Mouse (Mus musculus) layer of hippocampus, adult 9-11 months (tissue): ENCODE data around the gene Rcbtb2.
A peak's percentile ranks its signal among the peaks of the same experiment; 100 is the strongest.

Experiments used
- DNase-seq: peaks from one replicate; pipeline ENCODE4 v3.0.0; 2022

Rcbtb2 gene

GRCm38 (mm10) chr14:73217062-73217461 lies 94.2 kb downstream of the Rcbtb2 start:
- DNase-seq, result no peak

DNA sequence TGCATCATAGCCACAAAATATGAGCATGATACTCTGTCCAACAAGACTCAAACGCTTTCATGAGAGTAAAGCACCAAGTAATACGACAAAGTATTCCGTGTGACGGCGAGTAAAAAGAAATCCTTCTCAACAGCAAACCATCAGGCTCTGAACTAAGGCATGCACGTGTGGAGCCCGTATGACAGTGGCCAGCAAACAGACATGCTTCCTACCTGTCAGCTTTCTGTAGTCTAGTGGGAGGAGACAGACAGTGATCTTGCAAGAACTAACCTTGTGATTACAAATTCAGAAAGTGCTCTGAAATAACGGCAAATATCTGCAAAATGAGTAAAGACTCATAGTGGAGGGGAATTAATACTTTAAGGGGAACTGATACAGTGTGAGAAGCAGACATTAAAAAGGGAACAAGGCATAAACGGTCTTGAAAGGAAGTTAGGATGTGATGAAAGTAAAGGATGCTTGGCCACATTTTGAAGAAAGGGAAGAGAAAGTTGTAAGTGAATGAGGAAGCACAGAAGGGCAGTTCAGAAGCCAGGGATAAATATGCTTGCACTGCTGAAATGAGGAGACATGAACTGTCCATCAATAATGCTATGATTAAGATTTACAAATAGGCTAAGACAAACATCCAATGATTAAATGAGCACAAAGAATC lies 99.6 kb downstream of the Rcbtb2 start:
- DNase-seq, result no peak

DNA sequence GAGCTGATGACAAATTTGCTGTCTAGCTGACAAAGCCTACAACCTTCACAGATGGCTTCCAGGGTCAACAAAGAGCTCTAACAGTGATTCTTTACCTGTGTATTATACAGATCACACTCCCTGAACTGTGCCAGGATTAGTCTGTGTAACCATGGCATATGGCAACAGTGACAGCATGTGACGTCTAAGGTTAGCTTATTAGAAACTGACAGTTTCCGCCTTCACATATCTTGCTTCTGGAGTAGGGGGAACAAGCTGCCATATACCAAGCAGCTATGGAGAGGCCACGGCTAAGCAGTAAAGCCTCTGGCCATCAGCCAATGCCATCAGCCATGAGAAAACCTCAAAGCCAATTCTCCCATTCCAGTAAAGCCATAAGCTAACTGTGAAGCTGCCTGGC lies 103.5 kb downstream of the Rcbtb2 start:
- DNase-seq, result no peak

DNA sequence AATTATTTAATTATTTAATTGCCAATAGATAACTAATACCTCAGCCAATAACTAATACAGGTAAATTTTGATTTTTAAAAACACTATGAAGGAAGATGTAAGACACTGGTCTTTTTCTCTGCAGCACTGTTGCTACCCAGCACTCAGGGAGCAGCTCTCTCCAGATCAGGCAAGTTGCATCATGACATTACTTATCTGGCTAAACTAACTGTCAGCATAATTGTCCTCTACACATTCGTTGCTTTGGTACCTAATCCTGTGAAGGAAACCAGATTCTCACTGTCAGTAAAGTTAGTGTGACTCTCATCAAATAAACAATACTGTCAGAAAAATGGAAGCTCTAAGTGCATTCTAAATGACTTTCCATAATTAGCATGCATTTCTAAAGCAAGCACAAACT lies 104.0 kb downstream of the Rcbtb2 start:
- DNase-seq, result no peak

DNA sequence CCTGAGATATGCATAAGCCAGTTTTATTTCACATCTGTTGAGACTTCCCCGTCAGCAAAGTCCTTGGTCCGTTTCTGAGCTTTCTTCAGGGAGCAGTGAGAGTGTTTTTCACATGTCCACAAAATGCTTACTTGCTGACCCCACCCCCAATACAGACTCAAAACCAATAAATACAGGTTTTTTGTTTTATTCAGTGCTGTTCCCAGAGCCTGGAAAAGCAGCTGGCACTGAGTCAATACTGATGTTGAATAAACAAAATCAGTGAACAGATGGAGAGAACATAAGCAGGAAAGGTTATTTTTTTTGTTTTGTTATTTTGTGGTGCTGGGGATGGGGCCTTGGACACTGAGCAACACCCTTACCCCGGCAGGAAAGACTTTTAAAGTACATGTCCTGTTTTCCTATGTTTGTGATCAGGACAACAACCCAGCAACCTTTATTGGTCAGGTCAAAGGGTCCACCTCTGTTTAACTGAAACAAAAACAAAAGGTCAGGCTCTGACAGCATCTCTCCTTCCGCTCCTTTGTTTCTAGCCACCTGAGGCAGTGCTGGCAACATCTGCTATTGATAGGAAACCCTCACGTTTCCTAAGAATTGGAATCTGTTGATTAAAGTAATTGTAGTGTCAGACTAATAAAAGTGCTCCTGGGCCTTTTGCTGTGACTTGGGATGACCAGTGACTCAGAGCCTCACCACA lies 108.6 kb downstream of the Rcbtb2 start:
- no peak for DNase-seq

- DNase-seq, result no peak
Observed at GRCm38 (mm10) chr14:73234468-73235031, 111.7 kb downstream of the Rcbtb2 start.

DNA sequence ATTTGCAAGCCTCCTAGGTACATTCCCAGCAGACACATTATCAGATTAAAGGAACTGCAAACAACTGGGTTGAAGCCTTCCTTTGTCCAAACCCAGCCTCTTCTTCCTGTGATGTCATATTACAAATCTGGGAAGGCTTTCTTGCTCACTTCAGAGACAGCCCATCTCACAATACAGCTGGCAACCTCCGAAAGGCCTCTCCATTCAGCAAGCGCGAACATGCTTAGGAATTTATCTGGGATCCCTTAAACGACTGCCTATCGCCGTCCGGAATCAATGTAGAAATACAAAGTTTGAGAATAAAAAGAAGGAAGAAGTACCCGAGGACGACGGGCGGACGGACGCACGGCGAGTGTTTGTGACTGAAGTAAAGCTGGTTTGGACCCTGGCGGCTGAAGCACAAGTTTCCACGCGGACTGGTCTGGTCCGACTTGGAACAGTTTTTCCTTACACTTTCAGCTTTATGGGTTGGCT lies 115.0 kb downstream of the Rcbtb2 start, which contains the start of gene Lpar6:
Gene Lpar6 (plus strand): TSS at position 48 of the 474 bp plus-strand sequence.
- DNase-seq, result peak; percentile 43

- DNase-seq, result peak; percentile 30
Observed at GRCm38 (mm10) chr14:73238498-73239250, 115.8 kb downstream of the Rcbtb2 start.

GRCm38 (mm10) chr14:73239291-73239690 lies 116.5 kb downstream of the Rcbtb2 start:
- DNase-seq, result no peak

- no peak for DNase-seq
Observed at GRCm38 (mm10) chr14:73239857-73240256, 117.0 kb downstream of the Rcbtb2 start.

DNA sequence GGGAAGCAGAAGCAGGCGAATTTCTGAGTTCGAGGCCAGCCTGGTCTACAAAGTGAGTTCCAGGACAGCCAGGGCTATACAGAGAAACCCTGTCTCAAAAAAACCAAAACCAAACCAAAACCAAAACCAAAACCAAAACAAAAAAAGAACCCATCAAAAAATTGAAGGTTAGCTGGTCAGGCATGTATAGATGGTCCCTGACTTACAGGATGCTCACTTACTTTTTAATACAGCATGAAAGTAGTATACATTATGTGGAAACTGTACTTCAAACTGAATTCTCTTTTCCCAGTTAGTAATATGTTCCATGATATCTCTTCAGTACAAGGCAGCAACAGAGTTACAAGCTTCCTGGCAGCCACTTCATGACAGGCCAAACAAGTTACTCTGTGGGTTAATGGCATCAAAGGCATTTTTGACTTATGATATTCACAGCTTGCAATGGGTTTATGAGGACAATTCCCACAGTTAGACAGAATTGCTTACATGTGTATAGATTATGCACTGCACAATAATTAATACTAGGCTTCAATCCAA lies 121.3 kb downstream of the Rcbtb2 start:
- no peak for DNase-seq

DNA sequence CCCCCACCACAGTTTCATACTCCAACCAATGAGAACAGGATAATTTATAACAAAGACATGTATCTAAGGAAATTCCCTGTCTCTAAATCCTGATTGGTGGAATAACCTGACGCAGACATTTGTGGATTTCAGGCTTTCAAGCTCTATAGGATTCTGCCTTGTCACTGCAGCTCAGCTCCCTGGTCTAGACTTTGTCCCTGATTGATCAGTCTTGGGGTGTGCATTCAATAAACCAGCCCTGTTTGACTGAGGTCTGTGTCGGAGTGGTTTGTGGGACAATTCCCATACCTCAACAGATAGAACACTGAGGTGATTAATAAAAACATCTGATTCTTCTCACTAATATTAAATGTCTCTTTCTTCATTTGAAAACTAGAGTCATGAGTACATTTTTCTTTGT lies 127.2 kb downstream of the Rcbtb2 start:
- no peak for DNase-seq

GRCm38 (mm10) chr14:73252276-73252675 lies 129.4 kb downstream of the Rcbtb2 start:
- peak; percentile 25 for DNase-seq

DNA sequence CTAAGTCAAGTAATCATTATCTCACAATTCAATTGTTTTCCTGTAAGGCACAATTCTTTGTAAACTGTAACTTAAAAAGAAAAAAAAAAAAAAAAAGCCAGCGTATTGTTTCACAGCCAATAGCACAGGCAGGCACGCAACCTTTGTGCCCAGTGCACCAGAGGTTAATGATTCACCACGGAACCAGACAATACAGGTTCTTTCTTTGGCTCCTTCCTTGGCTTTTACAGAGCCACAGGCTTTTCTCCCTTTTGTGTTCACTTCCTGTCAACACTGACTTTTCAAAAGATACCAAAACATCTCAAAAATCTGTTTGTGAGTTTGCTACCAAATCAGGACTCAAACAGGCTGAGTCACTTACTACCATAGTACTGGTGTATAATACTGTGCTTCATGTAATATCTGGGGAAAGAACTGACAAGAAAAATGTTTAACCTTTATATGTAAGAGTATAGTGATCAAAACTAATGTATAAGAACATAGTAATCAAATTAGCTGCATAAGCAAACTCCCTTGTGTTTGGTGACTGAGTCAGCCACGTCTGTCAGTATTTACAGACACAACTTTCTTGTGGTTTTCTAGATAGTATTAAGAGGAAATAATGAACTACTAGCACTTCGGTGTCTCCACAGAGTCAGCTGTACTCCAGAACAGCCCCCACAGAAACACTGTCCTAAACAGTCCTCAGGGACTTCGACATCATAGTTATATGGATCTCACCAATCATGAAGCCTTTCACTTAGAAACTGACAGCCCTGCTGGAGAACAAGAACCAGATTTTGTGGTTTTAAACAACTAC lies 130.8 kb downstream of the Rcbtb2 start:
- no peak for DNase-seq

- DNase-seq, result no peak
Observed at GRCm38 (mm10) chr14:73254412-73254811, 131.6 kb downstream of the Rcbtb2 start.

DNA sequence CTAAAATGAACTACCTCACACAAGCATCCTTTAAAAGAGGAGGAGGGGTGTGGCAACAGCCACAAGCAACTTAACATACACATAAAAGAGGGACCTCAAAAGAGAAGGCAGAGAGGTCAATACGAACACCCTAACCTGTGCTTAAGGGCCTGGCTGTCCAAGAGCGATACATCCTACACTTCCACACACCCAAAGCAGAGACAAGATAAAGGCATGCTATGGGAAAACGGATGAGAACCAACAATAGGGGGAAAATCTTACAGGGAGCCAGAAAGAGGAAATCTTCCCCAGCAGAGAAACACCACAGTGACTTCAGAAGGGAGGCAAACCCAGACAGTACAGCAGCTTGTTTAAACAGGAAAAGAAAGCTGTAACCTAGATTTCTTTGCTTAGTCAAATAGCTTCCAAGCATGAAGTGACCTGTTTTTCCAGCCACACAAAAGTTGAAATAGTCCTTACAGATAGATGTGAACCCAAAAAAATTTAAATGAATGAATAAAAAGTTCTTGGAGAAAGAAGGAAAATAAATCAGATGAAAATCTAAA lies 132.7 kb downstream of the Rcbtb2 start:
- no peak for DNase-seq

DNA sequence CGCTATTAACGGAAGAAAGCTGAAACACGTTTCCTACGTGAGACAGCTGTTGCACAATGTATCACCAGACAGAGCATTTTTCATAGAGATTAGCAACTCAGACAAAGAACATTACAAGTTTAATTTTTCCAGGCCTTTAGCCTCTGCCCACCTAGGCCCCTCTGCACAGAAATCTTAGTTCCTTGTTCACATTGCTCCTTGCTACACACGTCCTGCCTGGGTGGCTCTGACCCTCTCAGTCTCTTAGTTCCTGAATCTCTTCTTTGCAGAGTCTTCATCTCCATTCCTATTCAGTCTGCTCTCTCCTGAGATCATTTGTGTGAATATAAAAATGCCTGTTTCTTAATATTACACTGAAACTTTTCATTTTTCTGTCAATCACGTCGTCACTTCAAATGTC lies 134.5 kb downstream of the Rcbtb2 start:
- DNase-seq, result no peak
